Mouse (Mus musculus): ENCODE results near the gene Nxnl2.

- no peak for TF ChIP-seq CTCF (IDR thresholded peaks at IDR 0.05; ENCODE audit: low read depth)
- no peak for TF ChIP-seq EP300 (IDR thresholded peaks at IDR 0.05; ENCODE audit: low read depth)
These were observed 27.4 kb downstream of the Nxnl2 start for GRCm38 (mm10) chr13:51198186-51198585.

All from liver, embryonic 14.5 days (tissue).